Mouse (Mus musculus): ENCODE results near the gene U2af1.

GRCm38 (mm10) chr17:31607256-31607951, 51.3 kb downstream of the U2af1 start:
- TF ChIP-seq GATA1 (IDR thresholded peaks at IDR 0.05; ENCODE audit: low read length) = no peak
- TF ChIP-seq TAL1 (IDR thresholded peaks at IDR 0.05; ENCODE audit: low read length) = no peak

Measured in erythroblast, embryonic 14.5 days (primary cell).